Mouse (Mus musculus): ENCODE measurements at regions not wholly inside any gene's neighbourhood (a gene's known extent, or its start where the extent isn't known, plus 50 kb on each side); places are given as distances from the start of the nearest gene placed in this dataset.

GRCm38 (mm10) chr1:144379991-144380594, 131.1 kb upstream of the Rgs1 start:
- TF ChIP-seq GATA2 (IDR thresholded peaks at IDR 0.05; ENCODE audit: borderline replicate concordance, low read depth, low read length) (no peak), CTCF (IDR thresholded peaks at IDR 0.05; ENCODE audit: low read depth, low read length) (no peak), TAL1 (conservative IDR thresholded peaks at IDR 0.05; ENCODE audit: low read depth, low read length) (no peak), GATA1 (IDR thresholded peaks at IDR 0.05; ENCODE audit: borderline replicate concordance, low read length) (no peak)
